Mouse (Mus musculus) forebrain, postnatal 0 days (tissue): Measurements from ENCODE around the gene Dhrs7. TPM values are rescaled to one million over a fixed set of nuclear protein-coding genes. Genes with fewer than 3 reads are reported as not detected.

Experiments used
- ATAC-seq: fragments of 200-750 bp; cut with Nextera tagmentation; 2 replicates; pipeline ENCODE4 v1.8.0; 2017; ENCODE audit warnings: mild to moderate bottlenecking, moderate library complexity
- DNase-seq: peaks from one replicate; pipeline ENCODE4 v3.0.0-alpha.2; 2015
- H3K27ac ChIP-seq: fragments of 300-500 bp; sonication (generic); 2 replicates; pipeline ENCODE4 v1.5.1; 2014; ENCODE audit warnings: low read depth, mild to moderate bottlenecking, antibody characterized with exemption, low read length, moderate library complexity, mixed read lengths
- H3K27me3 ChIP-seq: fragments of 300-500 bp; sonication (generic); 2 replicates; pipeline ENCODE4 v1.6.1; 2014; ENCODE audit warnings: mild to moderate bottlenecking, low read length, mixed read lengths; ENCODE audit not compliant: insufficient read depth
- H3K36me3 ChIP-seq: fragments of 300-500 bp; sonication (generic); 2 replicates; pipeline ENCODE4 v1.6.1; 2014; ENCODE audit warnings: mild to moderate bottlenecking, moderate library complexity; ENCODE audit not compliant: insufficient read depth
- H3K4me1 ChIP-seq: fragments of 300-500 bp; sonication (generic); 2 replicates; pipeline ENCODE4 v1.6.1; 2014; ENCODE audit warnings: antibody characterized with exemption; ENCODE audit not compliant: insufficient read depth
- H3K4me2 ChIP-seq: fragments of 300-500 bp; sonication (generic); 2 replicates; pipeline ENCODE4 v1.6.1; 2014; ENCODE audit warnings: low read depth, mild to moderate bottlenecking, moderate library complexity
- H3K4me3 ChIP-seq: fragments of 300-500 bp; sonication (generic); 2 replicates; pipeline ENCODE4 v1.5.1; 2014; ENCODE audit warnings: low read depth, low read length, mixed read lengths
- H3K9ac ChIP-seq: fragments of 300-500 bp; sonication (generic); 2 replicates; pipeline ENCODE4 v1.6.1; 2014; ENCODE audit warnings: mild to moderate bottlenecking
- H3K9me3 ChIP-seq: fragments of 300-500 bp; sonication (generic); 2 replicates; pipeline ENCODE4 v1.6.1; 2016; ENCODE audit warnings: low read length
- CTCF ChIP-seq: sonication (generic); IDR thresholded peaks from 2 replicates; pipeline ENCODE4 v1.5.1; 2016; ENCODE audit warnings: antibody characterized with exemption, control low read depth, low read depth
- WGBS: fragments of 180-500 bp; shearing (Covaris S2); extraction: QIAGEN DNeasy Blood & Tissue Kit; methylation state at CpG from one replicate; pipeline ENCODE4 v1.1.7; 2014; 5-methylcytosine and 5-hydroxymethylcytosine counted together
- polyA plus RNA-seq: library from polyadenylated mRNA; unstranded; fragments of >200 nt; fragmentation: Nextera tagmentation; extraction: Ambion mirVana; gene quantifications from 2 replicates; pipeline ENCODE4 v1.2.1, GENCODE M21; 2015
- total RNA-seq: library from RNA; depleted of rRNA; stranded (reverse); fragments of >200 nt; gene quantifications from 2 replicates; pipeline ENCODE4 v1.2.3, GENCODE M21; 2014

Gene Dhrs7
- total and polyA plus RNA-seq, 2 experiments from 2014 or later, result 14.0 to 23.8 TPM

GRCm38 (mm10) chr12:72683612-72684011 is 18.9 kb upstream of the Dhrs7 start:
- WGBS, result 94% methylated on average over 3 of the region's 3 CpGs
- Histone ChIP-seq H3K27ac (no peak overlapping the region), H3K4me2 (no peak overlapping the region)

GRCm38 (mm10) chr12:72682511-72683282 is 18.0 kb upstream of the Dhrs7 start:
- H3K9ac ChIP-seq, result no peak overlapping the region
- no peaks in the 10 kb centered on the region for H3K9me3 ChIP-seq
- no peak overlapping the region for H3K27ac ChIP-seq
- no peak overlapping the region for H3K4me2 ChIP-seq
- no peak for ATAC-seq
- TF ChIP-seq CTCF, result no peak
- H3K27me3 ChIP-seq, result no peaks in the 10 kb centered on the region
- no peaks in the 10 kb centered on the region for H3K36me3 ChIP-seq
- 59% methylated on average over 8 of the region's 8 CpGs for WGBS
- H3K4me3 ChIP-seq, result no peak overlapping the region
- no peaks in the 10 kb centered on the region for H3K4me1 ChIP-seq
- no peak for DNase-seq

More at GRCm38 (mm10) chr12:72683612-72684011, 18.9 kb upstream of the Dhrs7 start:
- no peak for ATAC-seq
- no peaks in the 10 kb centered on the region for H3K27me3 ChIP-seq
- no peaks in the 10 kb centered on the region for H3K36me3 ChIP-seq
- no peak for DNase-seq
- no peak overlapping the region for H3K9ac ChIP-seq
- TF ChIP-seq CTCF, result no peak
- no peaks in the 10 kb centered on the region for H3K9me3 ChIP-seq
- no peak overlapping the region for H3K4me3 ChIP-seq
- H3K4me1 ChIP-seq, result no peaks in the 10 kb centered on the region

GRCm38 (mm10) chr12:72681919-72682318 is 17.2 kb upstream of the Dhrs7 start:
- 77% methylated on average over 1 of the region's 1 CpGs for WGBS
- H3K4me2 ChIP-seq, result no peak overlapping the region
- no peak for TF ChIP-seq CTCF
- H3K9me3 ChIP-seq, result no peaks in the 10 kb centered on the region
- no peak overlapping the region for H3K27ac ChIP-seq
- no peak overlapping the region for H3K4me3 ChIP-seq
- DNase-seq (no peak), ATAC-seq (no peak)
- no peaks in the 10 kb centered on the region for H3K27me3 ChIP-seq
- no peaks in the 10 kb centered on the region for H3K4me1 ChIP-seq
- H3K9ac ChIP-seq, result no peak overlapping the region
- no peaks in the 10 kb centered on the region for H3K36me3 ChIP-seq

- no peaks in the 10 kb centered on the region for H3K4me1 ChIP-seq
- H3K27me3 ChIP-seq, result no peaks in the 10 kb centered on the region
- no peaks in the 10 kb centered on the region for H3K36me3 ChIP-seq
- H3K4me3 ChIP-seq, result no peak overlapping the region
- ATAC-seq, result no peak
- WGBS, result 81% methylated on average over 3 of the region's 3 CpGs
- no peak for DNase-seq
- no peak overlapping the region for H3K9ac ChIP-seq
- no peak overlapping the region for H3K4me2 ChIP-seq
- H3K9me3 ChIP-seq, result no peaks in the 10 kb centered on the region
- TF ChIP-seq CTCF, result peak; percentile 12; the same call in 1 of the 2 replicates
- H3K27ac ChIP-seq, result no peak overlapping the region
These were observed 14.9 kb upstream of the Dhrs7 start for GRCm38 (mm10) chr12:72679635-72680034.

- H3K36me3 ChIP-seq, result no peaks in the 10 kb centered on the region
- H3K27me3 ChIP-seq, result no peaks in the 10 kb centered on the region
- no peak overlapping the region for H3K27ac ChIP-seq
- no peak overlapping the region for H3K4me2 ChIP-seq
- H3K9ac ChIP-seq, result no peak overlapping the region
- DNase-seq (no peak), ATAC-seq (no peak)
- no peak overlapping the region for H3K4me3 ChIP-seq
- no peaks in the 10 kb centered on the region for H3K4me1 ChIP-seq
- 44% methylated on average over 2 of the region's 2 CpGs for WGBS
- no peaks in the 10 kb centered on the region for H3K9me3 ChIP-seq
- no peak for TF ChIP-seq CTCF
These were observed 10.1 kb upstream of the Dhrs7 start for GRCm38 (mm10) chr12:72674820-72675219.

DNA sequence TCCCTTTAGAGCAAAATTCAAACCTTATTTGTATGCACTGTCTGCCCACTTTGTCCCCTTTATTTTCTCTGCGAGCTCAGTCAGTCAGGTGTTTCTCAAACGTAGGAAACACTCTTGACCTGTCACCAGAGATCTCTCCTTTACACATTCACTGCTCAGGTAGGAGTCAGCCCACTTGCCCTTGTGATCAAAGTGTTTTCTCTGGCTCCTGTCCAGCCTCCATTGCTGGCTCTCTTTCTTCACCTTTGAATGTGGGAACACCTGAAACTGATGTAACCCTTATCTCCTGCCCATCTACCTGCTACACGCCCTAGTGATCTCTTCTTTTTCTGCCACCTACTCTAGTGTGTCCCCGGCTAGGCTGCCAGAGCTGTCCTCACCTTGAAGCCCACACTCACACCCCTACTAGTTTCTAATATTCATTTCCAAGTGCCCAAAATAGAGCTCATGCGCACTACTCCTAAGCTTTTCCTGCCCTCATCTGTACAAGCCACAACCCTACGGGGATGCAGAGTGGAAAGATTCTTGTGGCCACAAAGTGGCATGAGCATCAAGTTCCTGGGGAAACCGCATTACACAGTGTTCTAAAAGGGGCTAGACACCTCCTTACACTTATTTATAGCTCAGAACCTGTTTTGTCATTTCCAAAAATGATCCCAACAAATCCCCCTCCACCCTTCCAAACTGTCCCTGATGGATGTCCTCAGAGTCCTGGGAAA is 9.5 kb upstream of the Dhrs7 start:
- no peak for DNase-seq
- WGBS, result 80% methylated on average over 7 of the region's 7 CpGs

DNA sequence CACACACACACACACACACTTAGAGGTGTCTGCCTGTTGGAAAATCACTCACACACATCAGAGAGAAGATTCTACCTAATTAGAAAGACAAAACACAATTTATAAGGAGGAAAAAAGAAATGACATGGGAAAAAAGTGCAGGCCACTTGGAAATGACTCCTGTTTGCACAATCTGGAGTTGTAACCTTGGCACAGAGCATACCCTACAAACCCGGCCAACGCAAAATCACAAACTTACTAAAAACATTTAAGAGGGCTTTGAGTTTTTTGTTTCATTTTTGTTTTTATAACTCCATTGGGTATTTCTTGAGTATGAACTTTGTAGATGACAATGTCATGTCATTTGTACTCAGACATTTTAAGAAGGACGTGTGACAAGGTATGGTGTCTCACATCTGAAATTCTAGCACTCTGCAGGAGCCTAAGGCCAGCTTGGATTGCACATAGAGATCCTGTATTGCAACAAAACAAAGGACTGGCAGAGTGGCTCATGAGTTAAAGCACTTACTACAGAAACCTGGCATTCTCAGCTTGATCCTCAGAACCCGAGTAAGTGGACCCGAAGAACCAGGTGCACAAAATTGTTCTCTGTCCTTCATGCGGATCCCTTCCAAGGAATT is 6.9 kb upstream of the Dhrs7 start:
- H3K9ac ChIP-seq, result no peak overlapping the region
- H3K9me3 ChIP-seq, result no peaks in the 10 kb centered on the region
- H3K27ac ChIP-seq, result no peak overlapping the region
- no peak for ATAC-seq
- H3K4me3 ChIP-seq, result no peak overlapping the region
- 90% methylated on average over 6 of the region's 6 CpGs for WGBS
- H3K36me3 ChIP-seq, result no peaks in the 10 kb centered on the region
- no peaks in the 10 kb centered on the region for H3K27me3 ChIP-seq
- no peak for TF ChIP-seq CTCF
- H3K4me2 ChIP-seq, result no peak overlapping the region
- DNase-seq, result no peak
- no peaks in the 10 kb centered on the region for H3K4me1 ChIP-seq

More for the DNA sequence above, 9.5 kb upstream of the Dhrs7 start:
- Histone ChIP-seq H3K36me3 (no peaks in the 10 kb centered on the region), H3K4me3 (no peak overlapping the region), H3K9me3 (no peaks in the 10 kb centered on the region), H3K4me2 (no peak overlapping the region), H3K27me3 (no peaks in the 10 kb centered on the region), H3K9ac (no peak overlapping the region), H3K27ac (no peak overlapping the region), H3K4me1 (no peaks in the 10 kb centered on the region)
- no peak for ATAC-seq
- TF ChIP-seq CTCF, result no peak
